Mouse (Mus musculus): Measurements from ENCODE around the gene Acot2.
A peak's percentile ranks its signal among the peaks of the same experiment; 100 is the strongest.

The Acot2 gene

GRCm38 (mm10) chr12:84038691-84039111 is 51.0 kb downstream of the Acot2 start, which contains the start of gene Gm49366:
Gm49366 (plus strand) TSS chr12:84038935.
- DNase-seq = peak; percentile 63 to 88

- peak; percentile 59 to 75 for DNase-seq
Observed at GRCm38 (mm10) chr12:84042248-84042647, 54.6 kb downstream of the Acot2 start.
